Mouse (Mus musculus) thymus, adult 2 months (tissue): Measurements from ENCODE around the gene Kank3. TPM values are rescaled to one million over a fixed set of nuclear protein-coding genes. Genes with fewer than 3 reads are reported as not detected.

ENCODE experiments used
- DNase-seq: peaks from one replicate; pipeline ENCODE4 v3.0.0; 2021
- H3K27ac ChIP-seq: fragments of 200-500 bp; 2 replicates; pipeline ENCODE4 v1.5.1; 2012; ENCODE audit warnings: low read length, control low read depth; ENCODE audit not compliant: control insufficient read depth, insufficient read depth
- H3K27me3 ChIP-seq: fragments of 200-500 bp; 2 replicates; pipeline ENCODE4 v1.6.1; 2012; ENCODE audit warnings: mild to moderate bottlenecking, low read length, moderate library complexity, mixed read lengths; ENCODE audit not compliant: control insufficient read depth, insufficient read depth
- H3K36me3 ChIP-seq: fragments of 200-500 bp; 2 replicates; pipeline ENCODE4 v1.6.1; 2012; ENCODE audit warnings: mild to moderate bottlenecking, low read length, moderate library complexity; ENCODE audit not compliant: control insufficient read depth, insufficient read depth
- H3K4me1 ChIP-seq: fragments of 200-500 bp; replicated peaks from 2 replicates; pipeline ENCODE4 v1.6.1; 2012; ENCODE audit warnings: low read length; ENCODE audit not compliant: control insufficient read depth, insufficient read depth
- H3K4me3 ChIP-seq: fragments of 200-500 bp; 2 replicates; pipeline ENCODE4 v1.5.1; 2012; ENCODE audit warnings: mild to moderate bottlenecking, low read length, control low read depth, moderate library complexity; ENCODE audit not compliant: control insufficient read depth, insufficient read depth
- CTCF ChIP-seq: fragments of 200-500 bp; IDR thresholded peaks from 2 replicates; pipeline ENCODE4 v1.5.1; 2012; ENCODE audit warnings: mild to moderate bottlenecking, control low read depth, low read length, moderate library complexity, borderline replicate concordance; ENCODE audit not compliant: control insufficient read depth, poor library complexity, insufficient read depth; ENCODE audit errors: extremely low read depth
- POLR2A ChIP-seq: fragments of 200-500 bp; IDR thresholded peaks from 2 replicates; pipeline ENCODE4 v1.6.1; 2012; ENCODE audit warnings: mild to moderate bottlenecking, low read length, control low read depth, moderate library complexity; ENCODE audit not compliant: control insufficient read depth, poor library complexity, insufficient read depth; ENCODE audit errors: extremely low read depth
- WGBS: fragments of 180-500 bp; shearing (Covaris S2); methylation state at CpG from one replicate; pipeline ENCODE4 v1.1.7; 2018; 5-methylcytosine and 5-hydroxymethylcytosine counted together
- polyA plus RNA-seq: library from polyadenylated mRNA; depleted of rRNA; stranded (reverse); fragments of >200 nt; gene quantifications from 2 replicates; pipeline ENCODE4 v1.2.3, GENCODE M21; 2012

Gene Kank3
- polyA plus RNA-seq, 1 experiment = 29.3 TPM

GRCm38 (mm10) chr17:33775287-33775686, 35.0 kb upstream of the Kank3 start:
- TF ChIP-seq POLR2A (no peak), CTCF (no peak)
- Histone ChIP-seq H3K4me1 (peaks cover 8% of the 10 kb centered on the region), H3K36me3 (no peaks in the 10 kb centered on the region), H3K4me3 (no peak overlapping the region), H3K27me3 (no peaks in the 10 kb centered on the region), H3K27ac (no peak overlapping the region)
- WGBS = 97% methylated on average over 4 of the region's 4 CpGs
- DNase-seq = no peak

GRCm38 (mm10) chr17:33779271-33779966, 30.9 kb upstream of the Kank3 start:
- WGBS = 56% methylated on average over 9 of the region's 9 CpGs
- H3K27ac ChIP-seq = no peak overlapping the region
- no peaks in the 10 kb centered on the region for H3K27me3 ChIP-seq
- no peak overlapping the region for H3K4me3 ChIP-seq
- H3K4me1 ChIP-seq = peaks cover 24% of the 10 kb centered on the region
- TF ChIP-seq POLR2A (no peak), CTCF (no peak)
- no peaks in the 10 kb centered on the region for H3K36me3 ChIP-seq
- DNase-seq = no peak

- TF ChIP-seq POLR2A (no peak), CTCF (no peak)
- Histone ChIP-seq H3K27ac (no peak overlapping the region), H3K4me3 (no peak overlapping the region), H3K36me3 (no peaks in the 10 kb centered on the region), H3K4me1 (peaks cover 24% of the 10 kb centered on the region), H3K27me3 (no peaks in the 10 kb centered on the region)
- no peak for DNase-seq
- 92% methylated on average over 5 of the region's 5 CpGs for WGBS
Observed at GRCm38 (mm10) chr17:33779967-33780295, 30.4 kb upstream of the Kank3 start.

GRCm38 (mm10) chr17:33780431-33780830, 29.9 kb upstream of the Kank3 start:
- no peak for DNase-seq
- TF ChIP-seq POLR2A (no peak), CTCF (no peak)
- 13% methylated on average over 5 of the region's 5 CpGs for WGBS
- no peak overlapping the region for H3K4me3 ChIP-seq
- peaks cover 24% of the 10 kb centered on the region for H3K4me1 ChIP-seq
- H3K27me3 ChIP-seq = no peaks in the 10 kb centered on the region
- no peaks in the 10 kb centered on the region for H3K36me3 ChIP-seq
- no peak overlapping the region; the same call in 1 of the 2 replicates for H3K27ac ChIP-seq

GRCm38 (mm10) chr17:33781124-33781977, 29.0 kb upstream of the Kank3 start, which contains the start of gene Angptl4:
TSS of gene Angptl4 (minus strand) at chr17:33781830.
- under 1% methylated on average over 50 of the region's 50 CpGs for WGBS
- H3K27ac ChIP-seq = peak within 1 kb of the TSS; percentile 1
- no peaks in the 10 kb centered on the region for H3K27me3 ChIP-seq
- H3K4me1 ChIP-seq = peaks cover 24% of the 10 kb centered on the region
- H3K36me3 ChIP-seq = no peaks in the 10 kb centered on the region
- TF ChIP-seq POLR2A (no peak), CTCF (peak; percentile 28; the same call in 1 of the 2 replicates)
- DNase-seq = peak; percentile 77
- H3K4me3 ChIP-seq = peak within 1 kb of the TSS; percentile 47

GRCm38 (mm10) chr17:33782067-33782466, 28.3 kb upstream of the Kank3 start:
- H3K4me1 ChIP-seq = peaks cover 24% of the 10 kb centered on the region
- no peak for DNase-seq
- TF ChIP-seq CTCF = no peak
- TF ChIP-seq POLR2A = no peak

More at GRCm38 (mm10) chr17:33782067-33782466, 28.3 kb upstream of the Kank3 start:
- Histone ChIP-seq H3K27me3 (no peaks in the 10 kb centered on the region), H3K36me3 (no peaks in the 10 kb centered on the region), H3K27ac (no peak overlapping the region), H3K4me3 (peak overlapping the region; percentile 47; the same call in 1 of the 2 replicates)
- WGBS = 27% methylated on average over 4 of the region's 4 CpGs
